Mouse (Mus musculus) liver, embryonic 14.5 days (tissue): Measurements from ENCODE around the gene Llgl2.

ENCODE experiments used
- CTCF ChIP-seq: IDR thresholded peaks from 2 replicates; pipeline ENCODE4 v1.5.1; 2016; ENCODE audit warnings: antibody characterized with exemption, low read depth, control low read depth
- EP300 ChIP-seq: IDR thresholded peaks from 2 replicates; pipeline ENCODE4 v1.6.1; 2016; ENCODE audit warnings: antibody characterized with exemption, low read depth

- TF ChIP-seq EP300 (no peak), CTCF (no peak)
These were observed 16.5 kb upstream of the Llgl2 start for GRCm38 (mm10) chr11:115807306-115807705.
